Mouse (Mus musculus) C2C12 (cell line): ENCODE results near the gene Dhx8.

ENCODE experiments used
- CTCF ChIP-seq: IDR thresholded peaks from one replicate; pipeline ENCODE4 v1.5.1; 2011; ENCODE audit not compliant: control insufficient read depth, insufficient read depth, insufficient read length
- MAX ChIP-seq: IDR thresholded peaks from one replicate; pipeline ENCODE4 v1.6.1; 2011; ENCODE audit warnings: mild to moderate bottlenecking, control low read depth
- MYOG ChIP-seq: IDR thresholded peaks from one replicate; pipeline ENCODE4 v1.6.1; 2011; ENCODE audit not compliant: control insufficient read depth, insufficient read length; ENCODE audit errors: extremely low read depth
- USF1 ChIP-seq: IDR thresholded peaks from one replicate; pipeline ENCODE4 v1.6.1; 2011; ENCODE audit warnings: low read depth, mild to moderate bottlenecking, control low read depth, moderate library complexity

DNA sequence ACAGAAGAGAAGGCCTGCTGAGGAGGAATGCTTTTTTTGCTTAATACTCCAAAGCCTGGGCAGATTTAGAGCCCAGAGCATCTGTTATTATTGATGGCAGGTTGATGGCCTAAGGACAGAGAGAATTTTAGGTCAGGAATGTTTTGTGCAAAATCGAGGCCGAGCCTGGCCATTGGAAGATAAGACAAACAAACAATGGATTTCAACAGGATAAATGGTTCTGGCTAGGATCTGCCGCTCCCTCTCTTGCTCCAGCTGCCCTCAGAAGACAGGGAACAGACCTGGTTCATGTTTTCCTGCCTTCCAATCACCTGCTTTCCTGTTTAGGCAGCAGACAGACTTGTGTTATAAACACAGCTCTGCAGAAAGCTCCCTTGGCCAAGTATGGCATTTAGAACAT lies 3.4 kb upstream of the Dhx8 start:
- TF ChIP-seq CTCF, result no peak
- TF ChIP-seq MYOG, result no peak
- no peak for TF ChIP-seq MAX
- no peak for TF ChIP-seq USF1
